Mouse (Mus musculus): ENCODE data around the gene Plcg2. TPM values are rescaled to one million over a fixed set of nuclear protein-coding genes. Genes with fewer than 3 reads are reported as not detected.

The Plcg2 gene
- polyA plus RNA-seq, 1 experiment from 2014 or later: 0.85 TPM

DNA sequence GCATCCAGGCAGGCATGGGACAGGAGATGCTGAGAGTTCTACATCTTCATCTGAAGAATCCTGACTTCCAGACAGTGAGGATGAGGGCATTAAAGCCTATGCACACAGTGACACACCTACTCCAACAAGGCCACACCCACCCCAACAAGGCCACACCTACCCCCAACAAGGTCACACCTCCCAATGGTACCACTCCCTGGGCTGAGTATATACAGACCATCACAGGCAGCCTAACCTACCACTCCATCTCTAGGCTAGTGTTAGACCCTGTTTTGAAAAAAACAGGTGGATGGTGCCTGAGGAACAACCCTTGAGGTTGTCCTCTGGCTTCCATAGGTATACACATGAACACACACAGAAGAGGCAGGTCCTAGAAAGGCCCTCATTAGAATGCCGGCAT lies 154.2 kb downstream of the Plcg2 start:
- no peaks in the 10 kb centered on the region for H3K9me3 ChIP-seq (ENCODE audit: control insufficient read depth, low read length)
- H3K4me1 ChIP-seq (replicated peaks; ENCODE audit: control insufficient read depth, insufficient read depth, low read length): no peaks in the 10 kb centered on the region
- no peak overlapping the region for H3K9ac ChIP-seq (replicated peaks; ENCODE audit: low read depth, low read length)
- 100% methylated on average over 1 of the region's 1 CpGs for WGBS
- no peak overlapping the region for H3K27ac ChIP-seq (ENCODE audit: low read length)
- no peaks in the 10 kb centered on the region for H3K27me3 ChIP-seq (replicated peaks; ENCODE audit: control insufficient read depth, insufficient read depth, low read length)
- no peak for ATAC-seq
- no peaks in the 10 kb centered on the region for H3K36me3 ChIP-seq (ENCODE audit: control insufficient read depth, insufficient read depth)
- no peak overlapping the region for H3K4me3 ChIP-seq (replicated peaks; ENCODE audit: low read length)
- H3K4me2 ChIP-seq (ENCODE audit: low read length): no peak overlapping the region

DNA sequence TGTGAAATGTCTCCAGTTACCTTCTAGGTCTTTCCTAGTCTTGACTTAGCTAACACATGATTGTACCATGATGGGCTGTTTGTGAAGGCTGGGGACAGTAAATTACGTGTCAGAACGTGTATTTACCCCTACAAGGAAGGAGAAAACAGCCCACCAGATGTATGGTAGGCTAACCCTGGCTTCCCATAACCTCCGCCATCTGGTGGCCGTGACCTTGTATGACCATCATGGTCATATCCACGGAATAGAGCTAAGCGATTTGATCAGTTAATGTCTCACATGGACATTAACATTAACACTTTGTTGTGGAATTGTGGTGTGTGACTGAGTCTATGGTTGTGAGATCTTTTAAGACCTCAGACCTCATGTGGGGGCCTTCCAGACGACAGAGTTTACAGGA lies 160.9 kb downstream of the Plcg2 start:
- Histone ChIP-seq H3K9me3 (ENCODE audit: control insufficient read depth, low read length) (no peaks in the 10 kb centered on the region), H3K4me3 (replicated peaks; ENCODE audit: low read length) (no peak overlapping the region), H3K4me1 (replicated peaks; ENCODE audit: control insufficient read depth, insufficient read depth, low read length) (peaks cover 9% of the 10 kb centered on the region), H3K27ac (ENCODE audit: low read length) (no peak overlapping the region), H3K4me2 (ENCODE audit: low read length) (no peak overlapping the region), H3K9ac (replicated peaks; ENCODE audit: low read depth, low read length) (no peak overlapping the region), H3K27me3 (replicated peaks; ENCODE audit: control insufficient read depth, insufficient read depth, low read length) (no peaks in the 10 kb centered on the region), H3K36me3 (ENCODE audit: control insufficient read depth, insufficient read depth) (no peaks in the 10 kb centered on the region)
- ATAC-seq: no peak
- WGBS: 74% methylated on average over 7 of the region's 7 CpGs

DNA sequence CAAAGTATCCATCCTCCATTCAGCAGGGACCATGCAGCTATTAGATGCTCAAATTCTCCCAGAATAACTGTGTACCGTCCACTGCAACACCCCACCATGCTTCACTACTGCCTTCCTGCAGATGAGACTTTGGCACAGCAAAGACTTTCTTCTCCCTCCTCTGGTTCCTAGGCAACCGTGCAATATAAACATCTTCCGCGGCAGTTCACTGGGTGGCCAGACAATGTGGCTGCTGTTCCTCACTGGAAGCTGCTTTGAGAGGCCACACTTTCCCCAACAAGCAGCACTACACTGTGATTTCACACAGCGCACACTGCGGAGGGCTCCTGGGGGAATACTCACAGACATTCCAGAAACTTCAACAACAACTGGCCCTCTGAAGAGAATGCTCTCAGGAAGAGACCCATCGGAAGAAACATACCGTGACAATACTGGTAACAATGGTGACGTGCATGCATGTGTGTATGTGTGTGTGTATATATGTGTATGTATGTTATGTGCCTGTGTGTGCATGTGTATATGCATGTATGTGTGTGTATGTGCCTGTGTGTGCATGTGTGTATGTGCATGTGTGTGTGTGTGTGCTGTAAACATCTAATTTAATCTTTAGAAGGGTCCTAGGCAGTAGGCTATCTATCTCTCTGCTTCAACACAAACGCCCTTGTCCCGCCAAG lies 162.4 kb downstream of the Plcg2 start:
- H3K9me3 ChIP-seq (ENCODE audit: control insufficient read depth, low read length): no peaks in the 10 kb centered on the region
- peak; percentile 71 for ATAC-seq
- 25% methylated on average over 11 of the region's 11 CpGs for WGBS
- no peak overlapping the region for H3K4me2 ChIP-seq (ENCODE audit: low read length)
- H3K9ac ChIP-seq (replicated peaks; ENCODE audit: low read depth, low read length): no peak overlapping the region
- no peaks in the 10 kb centered on the region for H3K36me3 ChIP-seq (ENCODE audit: control insufficient read depth, insufficient read depth)
- H3K4me1 ChIP-seq (replicated peaks; ENCODE audit: control insufficient read depth, insufficient read depth, low read length): peaks cover 9% of the 10 kb centered on the region
- H3K27me3 ChIP-seq (replicated peaks; ENCODE audit: control insufficient read depth, insufficient read depth, low read length): no peaks in the 10 kb centered on the region
- no peak overlapping the region for H3K4me3 ChIP-seq (replicated peaks; ENCODE audit: low read length)
- no peak overlapping the region for H3K27ac ChIP-seq (ENCODE audit: low read length)

DNA sequence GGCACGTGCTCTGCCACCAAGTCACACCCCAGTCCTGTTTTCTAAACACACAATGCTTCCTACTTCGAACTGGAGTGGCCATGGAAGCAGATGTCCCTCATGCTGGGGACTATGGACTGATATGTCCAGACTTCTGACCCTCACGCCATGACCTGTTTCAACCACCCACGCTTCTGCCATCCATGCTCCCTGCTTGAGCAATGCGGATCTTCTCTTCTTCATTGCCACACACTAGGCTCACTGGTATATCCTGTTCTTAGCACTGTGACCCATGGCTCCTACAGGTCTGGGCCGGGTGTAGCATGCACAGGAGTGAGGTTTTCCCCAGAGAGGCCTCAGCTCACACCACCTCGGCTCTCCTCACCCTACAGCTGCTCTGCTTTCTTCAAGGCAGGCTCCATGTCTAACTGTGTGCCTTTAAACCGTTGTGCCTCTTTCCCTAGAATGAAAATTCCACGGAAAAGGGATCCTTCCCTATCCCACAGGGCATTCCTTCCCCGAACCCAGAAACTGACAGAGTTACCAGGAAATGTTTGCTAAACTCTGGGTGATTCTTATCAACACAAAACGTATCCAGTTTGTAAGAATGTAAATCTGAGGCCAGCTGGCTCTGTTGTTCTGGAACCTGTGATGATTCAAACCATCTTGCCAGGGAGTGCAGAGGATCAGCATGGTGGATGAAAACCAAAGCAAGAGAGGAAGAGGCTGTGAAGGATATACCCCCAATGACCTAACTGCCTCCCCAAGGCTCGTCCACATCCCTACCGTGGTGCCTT lies 169.4 kb downstream of the Plcg2 start:
- Histone ChIP-seq H3K27me3 (replicated peaks; ENCODE audit: control insufficient read depth, insufficient read depth, low read length) (no peaks in the 10 kb centered on the region; the same call in 1 of the 2 replicates), H3K9ac (replicated peaks; ENCODE audit: low read depth, low read length) (no peak overlapping the region), H3K4me1 (replicated peaks; ENCODE audit: control insufficient read depth, insufficient read depth, low read length) (no peaks in the 10 kb centered on the region), H3K4me2 (ENCODE audit: low read length) (no peak overlapping the region), H3K27ac (ENCODE audit: low read length) (no peak overlapping the region), H3K4me3 (replicated peaks; ENCODE audit: low read length) (no peak overlapping the region), H3K36me3 (ENCODE audit: control insufficient read depth, insufficient read depth) (no peaks in the 10 kb centered on the region), H3K9me3 (ENCODE audit: control insufficient read depth, low read length) (no peaks in the 10 kb centered on the region)
- ATAC-seq: no peak
- 82% methylated on average over 13 of the region's 13 CpGs for WGBS

DNA sequence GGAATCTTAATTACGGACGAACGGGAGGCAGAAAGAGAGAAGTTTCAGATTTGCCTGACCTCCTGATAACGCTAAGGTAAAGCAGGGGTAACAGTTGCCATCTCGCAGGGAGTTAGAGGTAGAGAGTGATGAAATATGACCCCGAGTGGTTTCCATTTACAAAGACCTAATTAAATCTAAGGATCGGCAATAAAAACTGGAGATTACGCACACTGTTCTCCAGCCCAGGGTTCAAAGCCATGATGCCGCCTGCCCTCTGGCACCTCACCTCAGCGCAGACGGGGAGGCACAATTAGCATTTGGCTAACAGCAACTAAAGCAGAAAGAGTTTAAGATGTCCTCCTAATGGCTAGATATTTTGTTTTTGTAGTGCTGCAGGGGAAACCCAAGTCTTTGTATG lies 172.4 kb downstream of the Plcg2 start:
- no peak for ATAC-seq
- Histone ChIP-seq H3K27me3 (replicated peaks; ENCODE audit: control insufficient read depth, insufficient read depth, low read length) (no peaks in the 10 kb centered on the region; the same call in 1 of the 2 replicates), H3K36me3 (ENCODE audit: control insufficient read depth, insufficient read depth) (no peaks in the 10 kb centered on the region), H3K27ac (ENCODE audit: low read length) (no peak overlapping the region), H3K9me3 (ENCODE audit: control insufficient read depth, low read length) (no peaks in the 10 kb centered on the region), H3K4me1 (replicated peaks; ENCODE audit: control insufficient read depth, insufficient read depth, low read length) (0 out of 2 replicates have a peak, but pooled peaks cover 3% of the 10 kb centered on the region), H3K4me3 (replicated peaks; ENCODE audit: low read length) (no peak overlapping the region), H3K9ac (replicated peaks; ENCODE audit: low read depth, low read length) (no peak overlapping the region), H3K4me2 (ENCODE audit: low read length) (no peak overlapping the region)
- WGBS: 25% methylated on average over 11 of the region's 11 CpGs

DNA sequence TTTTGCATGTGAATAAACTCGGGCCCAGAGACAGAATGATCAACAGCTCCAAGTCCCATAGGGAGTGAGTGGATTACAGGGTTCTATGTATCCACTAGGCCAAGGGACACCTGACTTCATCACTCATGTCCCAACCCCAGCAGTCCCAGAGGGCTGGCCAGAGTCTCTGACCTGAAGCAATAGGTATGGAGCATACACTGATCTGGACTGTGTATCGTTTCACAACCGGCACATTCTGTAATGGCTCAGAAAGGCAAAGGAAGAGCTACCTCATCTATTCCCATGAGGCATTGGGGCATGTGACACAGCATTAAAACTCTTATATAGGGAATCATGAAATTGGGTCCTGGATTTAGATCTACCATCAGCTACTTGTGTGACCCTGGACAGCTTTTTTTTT lies 174.5 kb downstream of the Plcg2 start:
- H3K36me3 ChIP-seq (ENCODE audit: control insufficient read depth, insufficient read depth): no peaks in the 10 kb centered on the region
- no peak overlapping the region for H3K4me2 ChIP-seq (ENCODE audit: low read length)
- H3K9ac ChIP-seq (replicated peaks; ENCODE audit: low read depth, low read length): no peak overlapping the region
- no peak overlapping the region for H3K4me3 ChIP-seq (replicated peaks; ENCODE audit: low read length)
- WGBS: 84% methylated on average over 3 of the region's 3 CpGs
- H3K27me3 ChIP-seq (replicated peaks; ENCODE audit: control insufficient read depth, insufficient read depth, low read length): no peaks in the 10 kb centered on the region; the same call in 1 of the 2 replicates
- 0 out of 2 replicates have a peak, but pooled peaks cover 3% of the 10 kb centered on the region for H3K4me1 ChIP-seq (replicated peaks; ENCODE audit: control insufficient read depth, insufficient read depth, low read length)
- no peaks in the 10 kb centered on the region for H3K9me3 ChIP-seq (ENCODE audit: control insufficient read depth, low read length)
- ATAC-seq: no peak
- no peak overlapping the region for H3K27ac ChIP-seq (ENCODE audit: low read length)

DNA sequence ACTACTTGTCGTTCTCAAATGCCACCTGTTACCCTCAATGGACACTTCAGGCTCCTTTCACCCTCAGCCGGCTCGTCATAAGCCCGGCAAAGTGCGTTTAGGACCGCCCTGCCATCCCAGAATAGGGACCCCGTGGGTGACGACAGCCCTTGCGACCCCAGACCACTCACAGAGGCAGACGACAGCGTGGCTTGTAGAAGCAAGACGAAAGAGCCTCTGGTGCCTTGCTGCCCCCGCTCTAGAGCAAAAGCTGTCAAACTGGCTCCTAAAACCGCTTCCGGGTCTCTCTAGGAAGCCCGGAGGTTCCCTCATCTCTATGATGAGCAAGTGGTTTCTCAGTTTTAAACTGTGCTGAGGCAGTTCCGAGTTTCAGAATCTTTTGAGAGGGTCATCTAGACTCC lies 175.3 kb downstream of the Plcg2 start, which contains the start of gene Sdr42e1:
TSS of gene Sdr42e1 (minus strand) at position 260 of the 401 bp plus-strand sequence.
- no peak within 1 kb of the TSS for H3K27ac ChIP-seq (ENCODE audit: low read length)
- 23% methylated on average over 17 of the region's 17 CpGs for WGBS
- no peaks in the 10 kb centered on the region for H3K36me3 ChIP-seq (ENCODE audit: control insufficient read depth, insufficient read depth)
- 0 out of 2 replicates have a peak, but pooled peaks cover 3% of the 10 kb centered on the region for H3K4me1 ChIP-seq (replicated peaks; ENCODE audit: control insufficient read depth, insufficient read depth, low read length)
- H3K4me2 ChIP-seq (ENCODE audit: low read length): peak within 1 kb of the TSS; percentile 66
- peak; percentile 38; the same call in 1 of the 2 replicates for ATAC-seq
- no peaks in the 10 kb centered on the region; the same call in 1 of the 2 replicates for H3K27me3 ChIP-seq (replicated peaks; ENCODE audit: control insufficient read depth, insufficient read depth, low read length)
- peak within 1 kb of the TSS; percentile 58 for H3K9ac ChIP-seq (replicated peaks; ENCODE audit: low read depth, low read length)
- H3K9me3 ChIP-seq (ENCODE audit: control insufficient read depth, low read length): no peaks in the 10 kb centered on the region
- H3K4me3 ChIP-seq (replicated peaks; ENCODE audit: low read length): peak within 1 kb of the TSS; percentile 48

DNA sequence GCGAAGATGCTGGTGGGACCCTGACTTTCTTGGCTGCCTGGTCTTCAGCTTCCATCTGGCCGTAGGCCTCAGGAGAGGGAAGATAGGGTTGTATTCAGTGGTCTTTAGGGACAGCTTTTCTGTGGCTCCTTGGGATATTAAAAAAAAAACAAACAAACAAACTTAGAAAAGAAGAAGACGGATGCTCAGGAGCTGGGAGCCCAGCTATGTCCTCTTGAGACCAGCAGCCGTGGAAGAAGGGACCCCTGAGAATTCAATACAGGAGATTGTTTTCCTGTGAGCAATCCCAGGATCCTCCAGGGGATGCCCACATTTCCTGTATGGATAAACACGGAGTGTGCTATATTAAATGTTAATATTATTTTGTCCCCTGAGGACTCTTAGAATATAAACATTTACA lies 177.1 kb downstream of the Plcg2 start:
- no peak overlapping the region for H3K4me3 ChIP-seq (replicated peaks; ENCODE audit: low read length)
- H3K27ac ChIP-seq (ENCODE audit: low read length): no peak overlapping the region
- H3K4me1 ChIP-seq (replicated peaks; ENCODE audit: control insufficient read depth, insufficient read depth, low read length): 0 out of 2 replicates have a peak, but pooled peaks cover 3% of the 10 kb centered on the region
- no peak overlapping the region for H3K4me2 ChIP-seq (ENCODE audit: low read length)
- no peaks in the 10 kb centered on the region for H3K9me3 ChIP-seq (ENCODE audit: control insufficient read depth, low read length)
- no peak overlapping the region for H3K9ac ChIP-seq (replicated peaks; ENCODE audit: low read depth, low read length)
- WGBS: 83% methylated on average over 5 of the region's 5 CpGs
- no peaks in the 10 kb centered on the region; the same call in 1 of the 2 replicates for H3K27me3 ChIP-seq (replicated peaks; ENCODE audit: control insufficient read depth, insufficient read depth, low read length)
- no peaks in the 10 kb centered on the region for H3K36me3 ChIP-seq (ENCODE audit: control insufficient read depth, insufficient read depth)
- no peak for ATAC-seq

DNA sequence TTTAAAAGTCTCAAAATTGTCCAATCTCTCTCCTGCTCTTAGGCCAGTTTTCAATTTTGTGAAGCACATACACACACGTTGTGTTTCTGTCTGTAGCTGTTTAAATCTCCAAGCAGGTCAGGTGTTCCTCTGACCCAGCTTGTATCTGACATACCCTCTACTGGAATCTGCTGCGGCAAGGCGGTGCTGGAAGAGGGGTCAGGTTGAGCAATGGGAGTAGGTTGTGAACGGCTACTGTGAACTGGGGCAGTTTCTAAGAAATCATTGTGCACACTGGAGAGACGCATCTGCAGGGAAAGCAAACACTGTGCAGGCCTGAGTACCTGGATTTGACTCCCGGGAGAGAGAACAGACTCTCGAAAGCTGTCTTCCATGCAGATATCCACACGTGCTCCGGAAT lies 178.4 kb downstream of the Plcg2 start:
- no peak overlapping the region for H3K9ac ChIP-seq (replicated peaks; ENCODE audit: low read depth, low read length)
- no peak overlapping the region for H3K4me3 ChIP-seq (replicated peaks; ENCODE audit: low read length)
- H3K4me2 ChIP-seq (ENCODE audit: low read length): no peak overlapping the region
- no peaks in the 10 kb centered on the region for H3K27me3 ChIP-seq (replicated peaks; ENCODE audit: control insufficient read depth, insufficient read depth, low read length)
- no peak overlapping the region for H3K27ac ChIP-seq (ENCODE audit: low read length)
- H3K36me3 ChIP-seq (ENCODE audit: control insufficient read depth, insufficient read depth): no peaks in the 10 kb centered on the region
- no peaks in the 10 kb centered on the region for H3K9me3 ChIP-seq (ENCODE audit: control insufficient read depth, low read length)
- WGBS: 74% methylated on average over 9 of the region's 9 CpGs
- 0 out of 2 replicates have a peak, but pooled peaks cover 3% of the 10 kb centered on the region for H3K4me1 ChIP-seq (replicated peaks; ENCODE audit: control insufficient read depth, insufficient read depth, low read length)
- ATAC-seq: no peak
